ENCODE assay signal across 33 mouse cellular contexts in the genomic region with DNA sequence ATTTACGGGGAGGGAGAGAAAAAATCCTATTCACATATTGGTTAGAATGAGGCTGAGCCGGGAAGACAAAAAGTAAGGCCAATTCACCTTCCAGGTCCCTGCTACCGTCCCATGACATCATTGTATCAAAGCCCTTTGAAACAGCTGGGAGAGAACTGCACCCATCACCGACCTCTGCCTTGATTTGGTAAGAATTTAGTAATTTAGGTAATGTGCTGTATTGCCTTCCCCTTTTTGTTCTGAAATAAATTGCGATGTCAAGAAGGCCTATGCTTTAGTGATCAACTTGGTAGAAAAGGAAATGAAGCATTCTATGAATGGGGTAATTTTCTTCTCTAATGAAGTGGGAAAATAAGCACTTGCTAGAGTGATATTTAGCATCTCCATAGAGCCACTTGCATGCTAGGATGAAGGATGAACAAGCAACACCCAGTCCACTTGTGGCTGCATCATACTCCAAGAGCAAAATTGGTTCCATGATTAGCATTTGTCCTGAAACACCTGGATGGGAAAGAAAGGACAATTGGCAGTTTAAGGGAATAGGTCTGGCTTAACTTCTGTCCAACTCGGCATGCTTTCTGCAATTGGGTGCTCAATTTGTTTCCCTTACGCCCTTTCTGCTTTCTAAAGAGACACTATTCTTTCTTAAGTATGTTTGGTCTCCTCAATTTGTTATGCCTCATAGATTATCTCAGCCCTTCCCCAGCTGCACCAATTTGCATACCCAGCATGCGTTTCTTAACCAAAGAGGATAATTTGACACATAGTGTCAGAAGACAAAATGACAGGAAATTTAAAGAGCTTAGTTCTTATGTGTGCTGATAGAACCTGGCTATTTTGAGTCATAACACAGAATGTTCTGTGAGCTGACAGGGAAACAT.
A peak's percentile ranks its signal among the peaks of the same experiment; 100 is the strongest.
DNase-seq lines count a peak whose midpoint lies in the region; ATAC-seq and TF ChIP-seq lines count a peak whose summit lies in the region.
"Had no signal": no experiment of that assay in that cellular context is flagged by ENCODE, and none has a peak within 500 bp of the region (broad histone marks: within the 10 kb centered on the region; RNA-seq: fewer than 3 reads in every experiment).

No protein-coding gene starts in this region.

- no peaks in the 10 kb centered on the region for H3K27me3 ChIP-seq in forebrain, embryonic 13.5 days
- H3K27me3 ChIP-seq in forebrain, embryonic 11.5 days (ENCODE audit: control insufficient read depth, insufficient read depth, low read length): no peaks in the 10 kb centered on the region
- no peaks in the 10 kb centered on the region for H3K27me3 ChIP-seq in neural tube, embryonic 12.5 days (replicated peaks)
- H3K27me3 ChIP-seq in neural tube, embryonic 15.5 days (replicated peaks): no peaks in the 10 kb centered on the region
- H3K27me3 ChIP-seq in forebrain, postnatal 0 days (ENCODE audit: insufficient read depth, low read length): no peaks in the 10 kb centered on the region
- H3K27me3 ChIP-seq: embryonic facial prominence, embryonic 12.5 days; hindbrain, embryonic 15.5 days; limb, embryonic 12.5 days; liver, embryonic 15.5 days; midbrain, embryonic 15.5 days had no signal

- no peak overlapping the region for H3K27ac ChIP-seq in forebrain, embryonic 13.5 days
- no peak overlapping the region for H3K27ac ChIP-seq in forebrain, embryonic 11.5 days (ENCODE audit: low read depth, low read length)
- H3K27ac ChIP-seq in neural tube, embryonic 12.5 days: no peak overlapping the region
- H3K27ac ChIP-seq in neural tube, embryonic 15.5 days (replicated peaks): no peak overlapping the region
- no peak overlapping the region for H3K27ac ChIP-seq in forebrain, postnatal 0 days (ENCODE audit: low read depth, low read length)
- H3K27ac ChIP-seq: embryonic facial prominence, embryonic 12.5 days; hindbrain, embryonic 10.5 days; hindbrain, embryonic 15.5 days; left cerebral cortex, adult 2 months; limb, embryonic 12.5 days; liver, embryonic 15.5 days; midbrain, embryonic 10.5 days; midbrain, embryonic 15.5 days; neural tube, embryonic 13.5 days; stomach, postnatal 0 days had no signal

- no peaks in the 10 kb centered on the region for H3K4me1 ChIP-seq in forebrain, embryonic 13.5 days
- H3K4me1 ChIP-seq in forebrain, embryonic 11.5 days (replicated peaks; ENCODE audit: control insufficient read depth, insufficient read depth, low read length): no peaks in the 10 kb centered on the region
- no peaks in the 10 kb centered on the region for H3K4me1 ChIP-seq in neural tube, embryonic 12.5 days
- no peaks in the 10 kb centered on the region for H3K4me1 ChIP-seq in neural tube, embryonic 15.5 days
- no peaks in the 10 kb centered on the region for H3K4me1 ChIP-seq in forebrain, postnatal 0 days (ENCODE audit: insufficient read depth)
- H3K4me1 ChIP-seq: embryonic facial prominence, embryonic 12.5 days; hindbrain, embryonic 10.5 days; hindbrain, embryonic 15.5 days; liver, embryonic 15.5 days; midbrain, embryonic 10.5 days; midbrain, embryonic 15.5 days had no signal

- H3K4me2 ChIP-seq in forebrain, embryonic 13.5 days: no peak overlapping the region
- H3K4me2 ChIP-seq in forebrain, embryonic 11.5 days (ENCODE audit: low read depth, low read length, severe bottlenecking): no peak overlapping the region
- H3K4me2 ChIP-seq in neural tube, embryonic 12.5 days (replicated peaks): no peak overlapping the region
- H3K4me2 ChIP-seq in neural tube, embryonic 15.5 days: no peak overlapping the region
- no peak overlapping the region for H3K4me2 ChIP-seq in forebrain, postnatal 0 days (ENCODE audit: low read depth)
- H3K4me2 ChIP-seq: embryonic facial prominence, embryonic 12.5 days; hindbrain, embryonic 15.5 days; limb, embryonic 12.5 days; liver, embryonic 15.5 days; lung, embryonic 14.5 days; midbrain, embryonic 15.5 days; neural tube, embryonic 13.5 days had no signal

- H3K9ac ChIP-seq in forebrain, embryonic 13.5 days: no peak overlapping the region
- no peak overlapping the region for H3K9ac ChIP-seq in forebrain, embryonic 11.5 days (ENCODE audit: low read length)
- H3K9ac ChIP-seq in neural tube, embryonic 12.5 days: no peak overlapping the region
- H3K9ac ChIP-seq in neural tube, embryonic 15.5 days (replicated peaks): no peak overlapping the region
- no peak overlapping the region for H3K9ac ChIP-seq in forebrain, postnatal 0 days
- H3K9ac ChIP-seq: embryonic facial prominence, embryonic 12.5 days; hindbrain, embryonic 15.5 days; limb, embryonic 12.5 days; liver, embryonic 15.5 days; lung, embryonic 14.5 days; midbrain, embryonic 15.5 days; neural tube, embryonic 13.5 days had no signal

- peak; percentile 80; the same call in 1 of the 2 replicates for ATAC-seq in forebrain, embryonic 13.5 days
- no peak; the same call in 1 of the 2 replicates for ATAC-seq in forebrain, embryonic 11.5 days (replicated peaks; ENCODE audit: low FRiP score)
- ATAC-seq in neural tube, embryonic 12.5 days (ENCODE audit: low FRiP score, low read depth): peak; percentile 21; the same call in 1 of the 2 replicates
- no peak for ATAC-seq in neural tube, embryonic 15.5 days (ENCODE audit: low FRiP score)
- ATAC-seq in forebrain, postnatal 0 days: peak; percentile 76; the same call in 1 of the 2 replicates
- ATAC-seq: CD4-positive, CD25-positive, alpha-beta regulatory T cell, adult 4 months; inflammation-experienced regulatory T-cells, adult 6 months; midbrain, embryonic 15.5 days had no signal

- no peak for TF ChIP-seq CTCF in forebrain, postnatal 0 days (IDR thresholded peaks at IDR 0.05; ENCODE audit: low read depth)

- no peaks in the 10 kb centered on the region for H3K9me3 ChIP-seq in forebrain, embryonic 13.5 days (replicated peaks)
- H3K9me3 ChIP-seq in forebrain, embryonic 11.5 days (ENCODE audit: control insufficient read depth, low read length): no peaks in the 10 kb centered on the region
- H3K9me3 ChIP-seq in neural tube, embryonic 12.5 days: no peaks in the 10 kb centered on the region
- no peaks in the 10 kb centered on the region for H3K9me3 ChIP-seq in neural tube, embryonic 15.5 days (replicated peaks)
- H3K9me3 ChIP-seq in forebrain, postnatal 0 days (ENCODE audit: low read length): no peaks in the 10 kb centered on the region
- H3K9me3 ChIP-seq: embryonic facial prominence, embryonic 12.5 days; hindbrain, embryonic 10.5 days; hindbrain, embryonic 15.5 days; limb, embryonic 12.5 days; liver, embryonic 15.5 days; midbrain, embryonic 10.5 days; midbrain, embryonic 15.5 days; neural tube, embryonic 13.5 days had no signal

- no peak overlapping the region for H3K4me3 ChIP-seq in forebrain, embryonic 13.5 days
- no peak overlapping the region for H3K4me3 ChIP-seq in forebrain, embryonic 11.5 days (ENCODE audit: low read depth, low read length)
- H3K4me3 ChIP-seq in neural tube, embryonic 12.5 days: no peak overlapping the region
- no peak overlapping the region for H3K4me3 ChIP-seq in neural tube, embryonic 15.5 days (replicated peaks)
- H3K4me3 ChIP-seq in forebrain, postnatal 0 days (ENCODE audit: low read depth, low read length): no peak overlapping the region
- H3K4me3 ChIP-seq: embryonic facial prominence, embryonic 12.5 days; hindbrain, embryonic 10.5 days; hindbrain, embryonic 15.5 days; left cerebral cortex, adult 2 months; limb, embryonic 12.5 days; liver, embryonic 15.5 days; midbrain, embryonic 10.5 days; midbrain, embryonic 15.5 days; neural tube, embryonic 13.5 days had no signal

- DNase-seq in forebrain, embryonic 11.5 days (ENCODE audit: low spot score): no peak
- DNase-seq in forebrain, postnatal 0 days: no peak
- DNase-seq in right cerebral cortex, adult 18-20 months: no peak
- DNase-seq in adrenal gland, adult 18-20 months (ENCODE audit: low spot score in 2 of 2): no peak
- DNase-seq: adrenal gland, adult 2 months; cerebellum, adult 11 months; cerebellum, adult 9-10 months; embryo, embryonic 11 days; gastrocnemius, postnatal 10 days; heart, postnatal 14 days; kidney, adult 11 months; kidney, postnatal 10 days; lung, embryonic 14.5 days; lung, postnatal 14 days; retina, postnatal 1 day; right cerebral cortex, postnatal 25 days; thymus, adult 18-20 months; thymus, postnatal 25 days had no signal

- 51% methylated on average over 8 of the region's 8 CpGs for WGBS in forebrain, embryonic 13.5 days
- 70% methylated on average over 8 of the region's 8 CpGs for WGBS in forebrain, embryonic 11.5 days
- 48% methylated on average over 8 of the region's 8 CpGs for WGBS in neural tube, embryonic 12.5 days
- WGBS in neural tube, embryonic 15.5 days: 50% methylated on average over 8 of the region's 8 CpGs
- WGBS in forebrain, postnatal 0 days: 44% methylated on average over 8 of the region's 8 CpGs

- H3K36me3 ChIP-seq in forebrain, embryonic 13.5 days (ENCODE audit: poor library complexity, severe bottlenecking): no peaks in the 10 kb centered on the region
- H3K36me3 ChIP-seq in forebrain, embryonic 11.5 days (ENCODE audit: control insufficient read depth, insufficient read depth, low read length): no peaks in the 10 kb centered on the region
- H3K36me3 ChIP-seq in neural tube, embryonic 12.5 days: no peaks in the 10 kb centered on the region
- no peaks in the 10 kb centered on the region for H3K36me3 ChIP-seq in neural tube, embryonic 15.5 days
- no peaks in the 10 kb centered on the region for H3K36me3 ChIP-seq in forebrain, postnatal 0 days (ENCODE audit: insufficient read depth)
- H3K36me3 ChIP-seq: embryonic facial prominence, embryonic 12.5 days; hindbrain, embryonic 10.5 days; hindbrain, embryonic 15.5 days; limb, embryonic 12.5 days; liver, embryonic 15.5 days; midbrain, embryonic 10.5 days; midbrain, embryonic 15.5 days; neural tube, embryonic 13.5 days had no signal

Comparison
In these comparisons a context has a peak if more than half of its experiments do, and no peak if none do; other contexts are left out.
1. ATAC-seq: peak in forebrain, embryonic 13.5 days (single experiment), neural tube, embryonic 12.5 days (single experiment) and forebrain, postnatal 0 days (single experiment); none in forebrain, embryonic 11.5 days (single experiment) and neural tube, embryonic 15.5 days (single experiment).